ENCODE assay signal across 23 mouse cellular contexts in the genomic region with DNA sequence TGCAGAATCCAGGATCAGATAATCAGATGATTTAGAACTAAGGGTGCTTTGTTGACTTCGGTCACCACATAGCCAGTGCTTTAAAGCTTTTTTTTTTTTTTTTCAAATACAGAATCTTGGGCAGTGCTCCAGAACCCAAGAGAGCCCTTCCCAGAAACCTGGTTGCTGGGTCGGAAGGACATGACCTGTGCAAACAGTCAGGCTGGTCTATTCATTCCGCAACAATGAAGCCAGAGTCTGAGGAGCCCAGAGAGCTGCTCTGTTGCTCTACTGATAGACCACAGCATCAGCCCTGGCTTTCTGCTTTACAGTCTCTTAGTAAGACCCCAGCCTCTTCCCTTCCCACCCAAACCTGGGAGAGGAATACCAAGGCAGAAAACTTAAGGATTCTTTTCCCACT.
DNase-seq lines count a peak whose midpoint lies in the region; TF ChIP-seq lines count a peak whose summit lies in the region.
"Had no signal": no experiment of that assay in that cellular context is flagged by ENCODE, and none has a peak within 500 bp of the region (broad histone marks: within the 10 kb centered on the region; RNA-seq: fewer than 3 reads in every experiment).

No protein-coding gene starts in this region.

- no peak overlapping the region for H3K27ac ChIP-seq in gastrocnemius, adult 2 months
- H3K27ac ChIP-seq: embryonic facial prominence, embryonic 12.5 days; embryonic facial prominence, embryonic 15.5 days; forebrain, embryonic 12.5 days; forebrain, embryonic 15.5 days; hindbrain, embryonic 12.5 days; hindbrain, embryonic 15.5 days had no signal

- H3K4me3 ChIP-seq in gastrocnemius, adult 2 months: no peak overlapping the region
- H3K4me3 ChIP-seq: embryonic facial prominence, embryonic 12.5 days; embryonic facial prominence, embryonic 15.5 days; forebrain, embryonic 12.5 days; forebrain, embryonic 15.5 days; hindbrain, embryonic 12.5 days; hindbrain, embryonic 15.5 days had no signal

- no peak for TF ChIP-seq CTCF in gastrocnemius, adult 2 months (IDR thresholded peaks at IDR 0.05)

- DNase-seq in kidney, postnatal 14 days: peak; percentile 3
- DNase-seq in kidney, postnatal 10 days: no peak
- peak; percentile 18 for DNase-seq in lung, postnatal 25 days (ENCODE audit: low spot score)
- DNase-seq in lung, postnatal 10 days: no peak
- DNase-seq in 3T3-L1 (ENCODE audit: low read depth, low spot score) (peak; percentile 18), adipocyte (ENCODE audit: low spot score) (peak; percentile 19)
- DNase-seq in gastrocnemius, adult 2 months: no peak
- no peak for DNase-seq in spleen, adult 18-20 months
- DNase-seq: adrenal gland, adult 2 months; adrenal gland, postnatal 14 days; B cell, adult 2 months; cerebellum, adult 11 months; cerebellum, adult 2 months; cerebellum, adult 9-11 months; cerebellum, postnatal 25 days; gastrocnemius, postnatal 10 days; gastrocnemius, postnatal 36 days had no signal

- intact Hi-C loops in gastrocnemius, adult 2 months (cut with DNase I): no loop called here

Comparison
In these comparisons a context has a peak if more than half of its experiments do, and no peak if none do; other contexts are left out.
1. DNase-seq: peak in kidney, postnatal 14 days (single experiment), lung, postnatal 25 days (single experiment), 3T3-L1 (single experiment) and adipocyte (single experiment); none in kidney, postnatal 10 days (single experiment), lung, postnatal 10 days (single experiment), gastrocnemius, adult 2 months (single experiment) and spleen, adult 18-20 months (0 of 2).